Mouse (Mus musculus): ENCODE data around the gene Fuca1. TPM values are rescaled to one million over a fixed set of nuclear protein-coding genes. Genes with fewer than 3 reads are reported as not detected.

Fuca1 gene
- polyA plus RNA-seq, 1 experiment from 2014 or later: 50.7 TPM

GRCm38 (mm10) chr4:135943389-135943788 is 22.9 kb downstream of the Fuca1 start:
- DNase-seq (no peak), ATAC-seq (no peak)
- 56% methylated on average over 4 of the region's 4 CpGs for WGBS (ENCODE audit: insufficient replicate concordance)
- Histone ChIP-seq H3K27me3 (ENCODE audit: insufficient read depth, low read length) (no peaks in the 10 kb centered on the region), H3K9me3 (ENCODE audit: low read length) (no peaks in the 10 kb centered on the region), H3K27ac (ENCODE audit: low read depth) (no peak overlapping the region), H3K36me3 (replicated peaks; ENCODE audit: insufficient read depth, low read length) (peaks cover 7% of the 10 kb centered on the region; the same call in 1 of the 2 replicates), H3K9ac (replicated peaks) (no peak overlapping the region), H3K4me2 (ENCODE audit: low read depth, low read length) (no peak overlapping the region), H3K4me1 (ENCODE audit: insufficient read depth) (peaks cover 16% of the 10 kb centered on the region), H3K4me3 (ENCODE audit: low read depth, low read length) (no peak overlapping the region)
- no peak for TF ChIP-seq EP300 (IDR thresholded peaks at IDR 0.05; ENCODE audit: low read depth)
- TF ChIP-seq CTCF (IDR thresholded peaks at IDR 0.05; ENCODE audit: low read depth): no peak

GRCm38 (mm10) chr4:135945706-135946105 is 25.2 kb downstream of the Fuca1 start:
- 61% methylated on average over 10 of the region's 10 CpGs for WGBS (ENCODE audit: insufficient replicate concordance)
- peak overlapping the region; percentile 81 for H3K4me2 ChIP-seq (ENCODE audit: low read depth, low read length)
- DNase-seq: no peak
- peak overlapping the region; percentile 89 for H3K27ac ChIP-seq (ENCODE audit: low read depth)
- peak overlapping the region; percentile 93 for H3K9ac ChIP-seq (replicated peaks)
- H3K4me1 ChIP-seq (ENCODE audit: insufficient read depth): peaks cover 26% of the 10 kb centered on the region
- peak overlapping the region; percentile 86 for H3K4me3 ChIP-seq (ENCODE audit: low read depth, low read length)
- no peaks in the 10 kb centered on the region for H3K27me3 ChIP-seq (ENCODE audit: insufficient read depth, low read length)
- TF ChIP-seq EP300 (IDR thresholded peaks at IDR 0.05; ENCODE audit: low read depth): no peak
- TF ChIP-seq CTCF (IDR thresholded peaks at IDR 0.05; ENCODE audit: low read depth): no peak
- H3K36me3 ChIP-seq (replicated peaks; ENCODE audit: insufficient read depth, low read length): no peaks in the 10 kb centered on the region; the same call in 1 of the 2 replicates
- ATAC-seq: peak; percentile 30
- no peaks in the 10 kb centered on the region for H3K9me3 ChIP-seq (ENCODE audit: low read length)

GRCm38 (mm10) chr4:135946278-135946658 is 25.7 kb downstream of the Fuca1 start, which contains the start of gene Hmgcl:
Gene Hmgcl (plus strand): TSS chr4:135946448.
- ATAC-seq (peak; percentile 78), DNase-seq (peak; percentile 97)
- Histone ChIP-seq H3K4me1 (ENCODE audit: insufficient read depth) (peaks cover 26% of the 10 kb centered on the region), H3K4me3 (ENCODE audit: low read depth, low read length) (peak within 1 kb of the TSS; percentile 86), H3K36me3 (replicated peaks; ENCODE audit: insufficient read depth, low read length) (peaks cover 2% of the 10 kb centered on the region; the same call in 1 of the 2 replicates), H3K9me3 (ENCODE audit: low read length) (no peaks in the 10 kb centered on the region), H3K27me3 (ENCODE audit: insufficient read depth, low read length) (no peaks in the 10 kb centered on the region), H3K4me2 (ENCODE audit: low read depth, low read length) (peak within 1 kb of the TSS; percentile 81), H3K27ac (ENCODE audit: low read depth) (peak within 1 kb of the TSS; percentile 89), H3K9ac (replicated peaks) (peak within 1 kb of the TSS; percentile 93)
- no peak for TF ChIP-seq CTCF (IDR thresholded peaks at IDR 0.05; ENCODE audit: low read depth)
- TF ChIP-seq EP300 (IDR thresholded peaks at IDR 0.05; ENCODE audit: low read depth): no peak
- 0% methylated on average over 23 of the region's 23 CpGs for WGBS (ENCODE audit: insufficient replicate concordance)

- peak overlapping the region; percentile 81 for H3K4me2 ChIP-seq (ENCODE audit: low read depth, low read length)
- no peaks in the 10 kb centered on the region for H3K9me3 ChIP-seq (ENCODE audit: low read length)
- H3K4me1 ChIP-seq (ENCODE audit: insufficient read depth): peaks cover 26% of the 10 kb centered on the region
- H3K27ac ChIP-seq (ENCODE audit: low read depth): peak overlapping the region; percentile 89
- DNase-seq: peak; percentile 52
- TF ChIP-seq CTCF (IDR thresholded peaks at IDR 0.05; ENCODE audit: low read depth) (no peak), EP300 (IDR thresholded peaks at IDR 0.05; ENCODE audit: low read depth) (no peak)
- peak; percentile 16 for ATAC-seq
- H3K4me3 ChIP-seq (ENCODE audit: low read depth, low read length): peak overlapping the region; percentile 86
- WGBS (ENCODE audit: insufficient replicate concordance): under 1% methylated on average over 28 of the region's 28 CpGs
- no peaks in the 10 kb centered on the region for H3K27me3 ChIP-seq (ENCODE audit: insufficient read depth, low read length)
- peak overlapping the region; percentile 93 for H3K9ac ChIP-seq (replicated peaks)
- H3K36me3 ChIP-seq (replicated peaks; ENCODE audit: insufficient read depth, low read length): peaks cover 7% of the 10 kb centered on the region
Observed at GRCm38 (mm10) chr4:135946659-135947301, 26.2 kb downstream of the Fuca1 start.

- H3K36me3 ChIP-seq (replicated peaks; ENCODE audit: insufficient read depth, low read length): peaks cover 15% of the 10 kb centered on the region
- H3K27me3 ChIP-seq (ENCODE audit: insufficient read depth, low read length): no peaks in the 10 kb centered on the region
- no peaks in the 10 kb centered on the region; the same call in 1 of the 2 replicates for H3K9me3 ChIP-seq (ENCODE audit: low read length)
- WGBS (ENCODE audit: insufficient replicate concordance): 68% methylated on average over 8 of the region's 8 CpGs
- H3K4me1 ChIP-seq (ENCODE audit: insufficient read depth): peaks cover 23% of the 10 kb centered on the region
- H3K4me3 ChIP-seq (ENCODE audit: low read depth, low read length): peak overlapping the region; percentile 11; the same call in 1 of the 2 replicates
- 0 out of 2 replicates have a peak overlapping the region, but pooled peaks have one; percentile 19 for H3K9ac ChIP-seq (replicated peaks)
- ATAC-seq: peak; percentile 8; the same call in 1 of the 2 replicates
- TF ChIP-seq EP300 (IDR thresholded peaks at IDR 0.05; ENCODE audit: low read depth) (no peak), CTCF (IDR thresholded peaks at IDR 0.05; ENCODE audit: low read depth) (no peak)
- peak; percentile 33 for DNase-seq
- peak overlapping the region; percentile 81 for H3K4me2 ChIP-seq (ENCODE audit: low read depth, low read length)
- H3K27ac ChIP-seq (ENCODE audit: low read depth): peak overlapping the region; percentile 77
Observed at GRCm38 (mm10) chr4:135948142-135948541, 27.6 kb downstream of the Fuca1 start.

GRCm38 (mm10) chr4:135949475-135949874 is 28.9 kb downstream of the Fuca1 start:
- WGBS (ENCODE audit: insufficient replicate concordance): 78% methylated on average over 10 of the region's 10 CpGs
- Histone ChIP-seq H3K9ac (replicated peaks) (peak overlapping the region; percentile 24; the same call in 1 of the 2 replicates), H3K36me3 (replicated peaks; ENCODE audit: insufficient read depth, low read length) (peaks cover 19% of the 10 kb centered on the region), H3K9me3 (ENCODE audit: low read length) (no peaks in the 10 kb centered on the region; the same call in 1 of the 2 replicates), H3K4me2 (ENCODE audit: low read depth, low read length) (peak overlapping the region; percentile 15; the same call in 1 of the 2 replicates), H3K4me3 (ENCODE audit: low read depth, low read length) (no peak overlapping the region), H3K27me3 (ENCODE audit: insufficient read depth, low read length) (no peaks in the 10 kb centered on the region), H3K4me1 (ENCODE audit: insufficient read depth) (peaks cover 23% of the 10 kb centered on the region), H3K27ac (ENCODE audit: low read depth) (peak overlapping the region; percentile 77)
- DNase-seq (no peak), ATAC-seq (no peak)
- TF ChIP-seq EP300 (IDR thresholded peaks at IDR 0.05; ENCODE audit: low read depth): no peak
- TF ChIP-seq CTCF (IDR thresholded peaks at IDR 0.05; ENCODE audit: low read depth): no peak
